Mouse (Mus musculus) spleen, adult 2 months (tissue): ENCODE data around the gene Atxn1.

Source experiments
- CTCF ChIP-seq: fragments of 200-500 bp; IDR thresholded peaks from 2 replicates; pipeline ENCODE4 v1.5.1; 2011; ENCODE audit warnings: mild to moderate bottlenecking, inconsistent platforms; ENCODE audit not compliant: insufficient read depth, insufficient read length, insufficient replicate concordance; ENCODE audit errors: extremely low read depth
- POLR2A ChIP-seq: fragments of 200-500 bp; IDR thresholded peaks from 2 replicates; pipeline ENCODE4 v1.6.1; 2011; ENCODE audit warnings: low read depth, low read length, inconsistent platforms

DNA sequence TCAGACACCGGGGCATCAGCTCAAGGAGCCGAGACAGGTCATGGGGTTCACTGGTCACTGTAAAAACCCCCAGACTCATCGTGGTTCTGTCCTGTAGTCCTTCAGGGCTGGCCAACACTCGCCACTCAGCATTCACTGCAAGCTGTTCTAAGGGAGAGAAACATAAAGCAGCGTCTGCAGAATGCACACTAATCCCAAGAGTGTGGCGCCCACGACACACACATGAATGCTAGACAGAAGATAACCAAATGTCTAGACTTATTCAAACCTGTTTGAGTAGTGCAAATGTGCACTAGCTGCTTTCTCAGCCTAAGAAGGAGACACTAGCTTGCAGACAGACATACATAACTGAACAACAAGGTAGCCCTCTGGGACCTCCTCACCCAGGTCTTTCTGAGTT lies 321.9 kb downstream of the Atxn1 start:
- TF ChIP-seq CTCF (no peak), POLR2A (no peak)
